Mouse (Mus musculus) megakaryocyte, embryonic 14.5 days (primary cell): ENCODE results near the gene Olfr267.

Experiments used
- FLI1 ChIP-seq: IDR thresholded peaks from 2 replicates; pipeline ENCODE4 v1.6.1; 2012; ENCODE audit warnings: low read length, inconsistent platforms, mixed read lengths
- GATA1 ChIP-seq: IDR thresholded peaks from 3 replicates; pipeline ENCODE4 v1.6.1; 2012; ENCODE audit warnings: mixed read lengths, low read length, inconsistent platforms, borderline replicate concordance

DNA sequence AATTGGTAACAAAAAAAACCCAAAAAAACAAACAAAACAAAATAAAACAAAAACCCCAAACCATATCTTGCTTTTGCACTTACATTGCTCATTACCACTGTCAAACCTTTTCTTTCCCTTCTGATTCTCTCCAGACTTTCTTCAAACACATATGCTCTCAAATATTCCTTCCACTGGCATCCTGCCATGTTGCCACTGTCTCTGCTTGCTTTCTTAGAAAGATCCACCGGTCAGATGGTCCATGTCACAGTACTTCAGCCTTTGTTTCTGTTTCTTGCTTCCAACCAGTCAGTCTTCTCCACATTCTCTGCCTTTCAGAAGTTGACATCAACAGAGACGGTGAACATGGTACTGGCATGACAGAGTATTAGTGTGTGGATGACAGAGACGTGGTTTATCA, 857 bp downstream of the Olfr267 start:
- TF ChIP-seq GATA1, result no peak
- TF ChIP-seq FLI1, result no peak
